Mouse (Mus musculus) neural tube, embryonic 15.5 days (tissue): ENCODE data around the gene Hist1h2af. TPM values are rescaled to one million over a fixed set of nuclear protein-coding genes. Genes with fewer than 3 reads are reported as not detected.
A peak's percentile ranks its signal among the peaks of the same experiment; 100 is the strongest.

Experiments used
- ATAC-seq: fragments of 200-750 bp; cut with Nextera tagmentation; 2 replicates; pipeline ENCODE4 v1.8.0; 2017; ENCODE audit warnings: mild to moderate bottlenecking, moderate TSS enrichment, moderate library complexity; ENCODE audit not compliant: low FRiP score
- H3K27ac ChIP-seq: fragments of 300-500 bp; sonication (generic); replicated peaks from 2 replicates; pipeline ENCODE4 v1.5.1; 2015; ENCODE audit warnings: mild to moderate bottlenecking, inconsistent platforms
- H3K27me3 ChIP-seq: fragments of 300-500 bp; sonication (generic); replicated peaks from 2 replicates; pipeline ENCODE4 v1.6.1; 2015; ENCODE audit warnings: inconsistent platforms
- H3K36me3 ChIP-seq: fragments of 300-500 bp; sonication (generic); 2 replicates; pipeline ENCODE4 v1.6.1; 2015; ENCODE audit warnings: inconsistent platforms
- H3K4me1 ChIP-seq: fragments of 300-500 bp; sonication (generic); 2 replicates; pipeline ENCODE4 v1.6.1; 2015; ENCODE audit warnings: inconsistent platforms
- H3K4me2 ChIP-seq: fragments of 300-500 bp; sonication (generic); 2 replicates; pipeline ENCODE4 v1.6.1; 2015; ENCODE audit warnings: inconsistent platforms, mild to moderate bottlenecking, moderate library complexity
- H3K4me3 ChIP-seq: fragments of 300-500 bp; sonication (generic); replicated peaks from 2 replicates; pipeline ENCODE4 v1.5.1; 2015; ENCODE audit warnings: mild to moderate bottlenecking, inconsistent platforms
- H3K9ac ChIP-seq: fragments of 300-500 bp; sonication (generic); replicated peaks from 2 replicates; pipeline ENCODE4 v1.6.1; 2015; ENCODE audit warnings: mild to moderate bottlenecking, inconsistent platforms
- H3K9me3 ChIP-seq: fragments of 300-500 bp; sonication (generic); replicated peaks from 2 replicates; pipeline ENCODE4 v1.6.1; 2016; ENCODE audit warnings: inconsistent platforms
- WGBS: fragments of 180-500 bp; shearing (Covaris S2); methylation state at CpG from one replicate; pipeline ENCODE4 v1.1.7; 2015; ENCODE audit warnings: mixed read lengths; 5-methylcytosine and 5-hydroxymethylcytosine counted together
- polyA plus RNA-seq: library from polyadenylated mRNA; unstranded; fragments of >200 nt; fragmentation: Nextera tagmentation; extraction: Ambion mirVana; gene quantifications from 2 replicates; pipeline ENCODE4 v1.2.1, GENCODE M21; 2015

Hist1h2af gene
- polyA plus RNA-seq, 1 experiment from 2014 or later, result 0.77 TPM

GRCm38 (mm10) chr13:23515826-23516620, 17.7 kb upstream of the Hist1h2af start:
- Histone ChIP-seq H3K9me3 (no peaks in the 10 kb centered on the region), H3K27me3 (no peaks in the 10 kb centered on the region), H3K4me1 (peaks cover 10% of the 10 kb centered on the region), H3K4me3 (peak overlapping the region; percentile 49), H3K36me3 (no peaks in the 10 kb centered on the region), H3K27ac (peak overlapping the region; percentile 13; the same call in 1 of the 2 replicates), H3K9ac (peak overlapping the region; percentile 40), H3K4me2 (peak overlapping the region; percentile 85)
- ATAC-seq, result no peak
- 52% methylated on average over 15 of the region's 15 CpGs for WGBS

GRCm38 (mm10) chr13:23516822-23517602, 16.7 kb upstream of the Hist1h2af start:
- H3K27ac ChIP-seq, result peak overlapping the region; percentile 74
- peak overlapping the region; percentile 85 for H3K4me2 ChIP-seq
- WGBS, result 0% methylated on average over 19 of the region's 19 CpGs
- no peaks in the 10 kb centered on the region for H3K9me3 ChIP-seq
- H3K4me3 ChIP-seq, result peak overlapping the region; percentile 49
- H3K36me3 ChIP-seq, result no peaks in the 10 kb centered on the region
- peaks cover 13% of the 10 kb centered on the region for H3K4me1 ChIP-seq
- peak overlapping the region; percentile 38 for H3K9ac ChIP-seq
- ATAC-seq, result peak; percentile 83
- H3K27me3 ChIP-seq, result no peaks in the 10 kb centered on the region

GRCm38 (mm10) chr13:23517603-23518294, 16.0 kb upstream of the Hist1h2af start:
- Histone ChIP-seq H3K9me3 (no peaks in the 10 kb centered on the region), H3K4me3 (peak overlapping the region; percentile 49), H3K36me3 (no peaks in the 10 kb centered on the region), H3K4me2 (peak overlapping the region; percentile 85), H3K9ac (peak overlapping the region; percentile 38), H3K4me1 (peaks cover 13% of the 10 kb centered on the region), H3K27ac (peak overlapping the region; percentile 74), H3K27me3 (no peaks in the 10 kb centered on the region)
- under 1% methylated on average over 27 of the region's 27 CpGs for WGBS
- ATAC-seq, result peak; percentile 92

- no peak overlapping the region; the same call in 1 of the 2 replicates for H3K27ac ChIP-seq
- no peak for ATAC-seq
- peak overlapping the region; percentile 49 for H3K4me3 ChIP-seq
- H3K4me2 ChIP-seq, result peak overlapping the region; percentile 85
- peak overlapping the region; percentile 29 for H3K9ac ChIP-seq
- H3K27me3 ChIP-seq, result no peaks in the 10 kb centered on the region
- peaks cover 13% of the 10 kb centered on the region for H3K4me1 ChIP-seq
- no peaks in the 10 kb centered on the region for H3K9me3 ChIP-seq
- under 1% methylated on average over 6 of the region's 6 CpGs for WGBS
- no peaks in the 10 kb centered on the region for H3K36me3 ChIP-seq
These were observed 15.5 kb upstream of the Hist1h2af start for GRCm38 (mm10) chr13:23518295-23518603.

- under 1% methylated on average over 6 of the region's 6 CpGs for WGBS
- peak overlapping the region; percentile 34 for H3K27ac ChIP-seq
These were observed 14.8 kb upstream of the Hist1h2af start for GRCm38 (mm10) chr13:23518885-23519284.

GRCm38 (mm10) chr13:23519416-23519815, 14.3 kb upstream of the Hist1h2af start:
- ATAC-seq, result peak; percentile 51
- H3K4me3 ChIP-seq, result peak overlapping the region; percentile 36
- under 1% methylated on average over 10 of the region's 10 CpGs for WGBS
- H3K4me1 ChIP-seq, result peaks cover 13% of the 10 kb centered on the region
- no peak overlapping the region for H3K9ac ChIP-seq
- no peaks in the 10 kb centered on the region for H3K36me3 ChIP-seq
- H3K4me2 ChIP-seq, result peak overlapping the region; percentile 85
- H3K27me3 ChIP-seq, result no peaks in the 10 kb centered on the region
- no peaks in the 10 kb centered on the region for H3K9me3 ChIP-seq
- H3K27ac ChIP-seq, result peak overlapping the region; percentile 34; the same call in 1 of the 2 replicates

More at GRCm38 (mm10) chr13:23518885-23519284, 14.8 kb upstream of the Hist1h2af start:
- Histone ChIP-seq H3K36me3 (no peaks in the 10 kb centered on the region), H3K4me2 (peak overlapping the region; percentile 85), H3K27me3 (no peaks in the 10 kb centered on the region), H3K4me1 (peaks cover 13% of the 10 kb centered on the region), H3K4me3 (peak overlapping the region; percentile 36), H3K9ac (no peak overlapping the region), H3K9me3 (no peaks in the 10 kb centered on the region)
- ATAC-seq, result peak; percentile 32; the same call in 1 of the 2 replicates

- Histone ChIP-seq H3K9me3 (no peaks in the 10 kb centered on the region), H3K9ac (0 out of 2 replicates have a peak overlapping the region, but pooled peaks have one; percentile 11), H3K27ac (no peak overlapping the region), H3K4me3 (peak overlapping the region; percentile 12), H3K27me3 (no peaks in the 10 kb centered on the region), H3K36me3 (no peaks in the 10 kb centered on the region), H3K4me2 (peak overlapping the region; percentile 38), H3K4me1 (peaks cover 12% of the 10 kb centered on the region)
- 1% methylated on average over 14 of the region's 14 CpGs for WGBS
- ATAC-seq, result no peak
These were observed 12.0 kb upstream of the Hist1h2af start for GRCm38 (mm10) chr13:23521703-23522102.

GRCm38 (mm10) chr13:23523976-23524375, 9.7 kb upstream of the Hist1h2af start:
- whole genome bisulfite sequencing, result 49% methylated on average over 5 of the region's 5 CpGs
- no peak for ATAC-seq
- Histone ChIP-seq H3K4me3 (no peak overlapping the region), H3K9ac (no peak overlapping the region), H3K4me2 (no peak overlapping the region), H3K4me1 (peaks cover 14% of the 10 kb centered on the region), H3K27ac (no peak overlapping the region), H3K36me3 (no peaks in the 10 kb centered on the region), H3K9me3 (no peaks in the 10 kb centered on the region), H3K27me3 (no peaks in the 10 kb centered on the region)

GRCm38 (mm10) chr13:23524654-23525053, 9.1 kb upstream of the Hist1h2af start:
- 12% methylated on average over 5 of the region's 5 CpGs for WGBS
- ATAC-seq, result 0 out of 2 replicates have a peak, but pooled peaks have one; percentile 13
- Histone ChIP-seq H3K9me3 (no peaks in the 10 kb centered on the region), H3K4me1 (peaks cover 12% of the 10 kb centered on the region; the same call in 1 of the 2 replicates), H3K4me2 (peak overlapping the region; percentile 34), H3K36me3 (no peaks in the 10 kb centered on the region), H3K27ac (no peak overlapping the region), H3K27me3 (no peaks in the 10 kb centered on the region), H3K4me3 (no peak overlapping the region), H3K9ac (no peak overlapping the region)

GRCm38 (mm10) chr13:23525901-23526300, 7.8 kb upstream of the Hist1h2af start:
- ATAC-seq, result no peak
- Histone ChIP-seq H3K27me3 (no peaks in the 10 kb centered on the region), H3K36me3 (no peaks in the 10 kb centered on the region), H3K4me2 (peak overlapping the region; percentile 58), H3K9me3 (no peaks in the 10 kb centered on the region), H3K4me1 (peaks cover 17% of the 10 kb centered on the region), H3K27ac (no peak overlapping the region), H3K4me3 (peak overlapping the region; percentile 53), H3K9ac (no peak overlapping the region)
- WGBS, result 2% methylated on average over 10 of the region's 10 CpGs

- Histone ChIP-seq H3K27me3 (no peaks in the 10 kb centered on the region), H3K27ac (peak overlapping the region; percentile 81), H3K4me1 (peaks cover 17% of the 10 kb centered on the region), H3K4me2 (peak overlapping the region; percentile 58), H3K36me3 (no peaks in the 10 kb centered on the region), H3K9ac (peak overlapping the region; percentile 48; the same call in 1 of the 2 replicates), H3K9me3 (no peaks in the 10 kb centered on the region), H3K4me3 (peak overlapping the region; percentile 53)
- under 1% methylated on average over 17 of the region's 17 CpGs for WGBS
- ATAC-seq, result peak; percentile 60; the same call in 1 of the 2 replicates
These were observed 7.4 kb upstream of the Hist1h2af start for GRCm38 (mm10) chr13:23526312-23526711.
